Mouse (Mus musculus) C2C12 (cell line): ENCODE results near the gene Gm6871. TPM values are rescaled to one million over a fixed set of nuclear protein-coding genes. Genes with fewer than 3 reads are reported as not detected.

ENCODE experiments used
- H3K27me3 ChIP-seq: one replicate; pipeline ENCODE4 v1.6.1; 2011; ENCODE audit not compliant: control insufficient read depth, insufficient read depth, insufficient read length
- H3K36me3 ChIP-seq: one replicate; pipeline ENCODE4 v1.6.1; 2011; ENCODE audit not compliant: control insufficient read depth, insufficient read depth
- H3K4me3 ChIP-seq: one replicate; pipeline ENCODE4 v1.5.1; 2011; ENCODE audit warnings: mild to moderate bottlenecking, control low read depth; ENCODE audit not compliant: poor library complexity, insufficient read depth, severe bottlenecking
- H3K79me2 ChIP-seq: one replicate; pipeline ENCODE4 v1.6.1; 2011; ENCODE audit not compliant: control insufficient read depth, insufficient read depth
- H3K79me3 ChIP-seq: one replicate; pipeline ENCODE4 v1.6.1; 2011; ENCODE audit warnings: low read depth, control low read depth
- H3ac ChIP-seq: one replicate; pipeline ENCODE3; 2011; ENCODE audit warnings: low read depth; ENCODE audit not compliant: control insufficient read depth, insufficient read length
- CEBPB ChIP-seq: IDR thresholded peaks from one replicate; pipeline ENCODE4 v1.6.1; 2011; ENCODE audit warnings: low read depth, mild to moderate bottlenecking, control low read depth, moderate library complexity
- CTCF ChIP-seq: IDR thresholded peaks from one replicate; pipeline ENCODE4 v1.5.1; 2011; ENCODE audit not compliant: control insufficient read depth, insufficient read depth, insufficient read length
- FOSL1 ChIP-seq: IDR thresholded peaks from one replicate; pipeline ENCODE4 v1.8.0; 2011; ENCODE audit warnings: mild to moderate bottlenecking, low read length; ENCODE audit not compliant: poor library complexity, insufficient read depth, severe bottlenecking
- MAX ChIP-seq: IDR thresholded peaks from one replicate; pipeline ENCODE4 v1.6.1; 2011; ENCODE audit warnings: mild to moderate bottlenecking, control low read depth
- MYOD1 ChIP-seq: IDR thresholded peaks from one replicate; pipeline ENCODE4 v1.6.1; 2011; ENCODE audit warnings: low read depth; ENCODE audit not compliant: control insufficient read depth, insufficient read length
- MYOG ChIP-seq: IDR thresholded peaks from one replicate; pipeline ENCODE4 v1.6.1; 2011; ENCODE audit not compliant: control insufficient read depth, insufficient read length; ENCODE audit errors: extremely low read depth
- USF1 ChIP-seq: IDR thresholded peaks from one replicate; pipeline ENCODE4 v1.6.1; 2011; ENCODE audit warnings: low read depth, mild to moderate bottlenecking, control low read depth, moderate library complexity
- polyA plus RNA-seq: library from polyadenylated mRNA; unstranded; fragments of >200 nt; fragmentation: generic; extraction: Trizol; gene quantifications from one replicate; pipeline ENCODE4 v1.2.1, GENCODE M21; 2012; ENCODE audit warnings: missing spikeins

The Gm6871 gene
- polyA plus RNA-seq, 1 experiment, result 0.08 TPM

DNA sequence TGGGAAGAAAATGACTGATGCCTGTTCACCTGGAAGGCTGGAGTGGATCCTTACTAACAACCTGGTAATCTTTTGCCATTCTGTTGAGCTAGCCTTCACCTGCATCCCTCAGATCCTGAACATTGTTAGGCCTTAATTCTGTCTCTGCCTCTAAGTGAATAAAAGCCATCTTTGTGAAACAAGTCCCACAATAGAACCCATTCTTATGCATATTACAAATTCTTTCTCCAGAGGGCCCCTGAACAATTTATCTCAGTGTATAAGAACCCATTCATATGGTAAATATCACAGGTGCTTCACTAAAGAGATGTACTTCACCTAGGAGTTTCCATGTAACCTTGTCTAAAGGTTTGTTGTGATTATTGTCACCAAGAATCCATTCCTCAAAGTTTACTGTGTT, 8.6 kb upstream of the Gm6871 start:
- H3K4me3 ChIP-seq, result no peak overlapping the region
- TF ChIP-seq USF1 (no peak), CEBPB (no peak), MYOG (no peak), FOSL1 (no peak), CTCF (no peak), MAX (no peak), MYOD1 (no peak)
- H3K27me3 ChIP-seq, result no peaks in the 10 kb centered on the region
- H3K79me2 ChIP-seq, result no peaks in the 10 kb centered on the region
- H3ac ChIP-seq, result no peak overlapping the region
- no peaks in the 10 kb centered on the region for H3K79me3 ChIP-seq
- no peaks in the 10 kb centered on the region for H3K36me3 ChIP-seq

DNA sequence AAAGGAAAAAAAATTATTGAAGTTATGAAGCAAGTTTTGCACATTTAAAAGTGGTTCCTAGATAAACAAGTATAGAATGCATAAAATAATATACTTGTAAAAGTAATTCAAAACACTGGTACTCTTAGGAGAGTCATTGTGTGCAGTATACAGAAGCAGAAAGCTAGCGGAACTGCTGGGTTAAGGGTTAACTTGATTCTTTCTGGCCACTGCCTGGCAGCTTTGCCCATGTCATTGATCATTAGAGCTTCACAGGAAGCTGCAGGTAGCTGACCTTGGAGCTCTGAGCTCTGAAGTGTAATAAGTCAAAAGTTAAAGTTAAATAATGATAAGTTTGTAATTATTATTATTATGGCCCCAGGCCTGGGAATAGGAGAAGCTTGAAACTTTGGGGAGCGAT, 4.5 kb upstream of the Gm6871 start:
- TF ChIP-seq CTCF, result no peak
- no peak for TF ChIP-seq MAX
- no peak for TF ChIP-seq USF1
- TF ChIP-seq MYOG, result no peak
- no peak for TF ChIP-seq MYOD1
- no peak for TF ChIP-seq FOSL1
- TF ChIP-seq CEBPB, result no peak
- no peak overlapping the region for H3ac ChIP-seq
- no peak overlapping the region for H3K4me3 ChIP-seq
- H3K27me3 ChIP-seq, result no peaks in the 10 kb centered on the region
- H3K79me3 ChIP-seq, result no peaks in the 10 kb centered on the region
- no peaks in the 10 kb centered on the region for H3K36me3 ChIP-seq
- H3K79me2 ChIP-seq, result no peaks in the 10 kb centered on the region

DNA sequence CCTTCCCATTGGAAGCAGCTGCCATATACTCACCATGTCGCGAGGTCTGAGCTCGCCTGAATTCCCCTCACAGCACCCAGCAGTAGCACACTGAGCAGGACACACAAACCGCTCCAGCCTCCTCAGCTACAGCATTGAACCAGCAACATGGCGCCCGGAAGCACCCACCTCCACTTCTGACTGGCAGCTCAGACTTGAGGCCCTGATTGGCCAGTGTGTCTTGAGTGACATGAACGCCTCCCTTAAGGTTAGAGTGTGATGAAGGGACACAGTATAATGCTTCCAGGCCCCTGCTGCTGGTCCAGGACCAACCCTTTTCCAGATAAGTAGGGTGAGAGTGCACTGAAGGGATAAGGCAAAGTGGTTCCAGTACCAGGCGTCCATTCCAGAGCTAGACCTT, 12.8 kb downstream of the Gm6871 start:
- Histone ChIP-seq H3K79me3 (no peaks in the 10 kb centered on the region), H3K27me3 (no peaks in the 10 kb centered on the region), H3K79me2 (no peaks in the 10 kb centered on the region), H3K36me3 (no peaks in the 10 kb centered on the region), H3K4me3 (no peak overlapping the region), H3ac (no peak overlapping the region)
- TF ChIP-seq USF1 (no peak), CEBPB (no peak), FOSL1 (no peak), MYOG (no peak), MAX (no peak), CTCF (no peak), MYOD1 (no peak)

DNA sequence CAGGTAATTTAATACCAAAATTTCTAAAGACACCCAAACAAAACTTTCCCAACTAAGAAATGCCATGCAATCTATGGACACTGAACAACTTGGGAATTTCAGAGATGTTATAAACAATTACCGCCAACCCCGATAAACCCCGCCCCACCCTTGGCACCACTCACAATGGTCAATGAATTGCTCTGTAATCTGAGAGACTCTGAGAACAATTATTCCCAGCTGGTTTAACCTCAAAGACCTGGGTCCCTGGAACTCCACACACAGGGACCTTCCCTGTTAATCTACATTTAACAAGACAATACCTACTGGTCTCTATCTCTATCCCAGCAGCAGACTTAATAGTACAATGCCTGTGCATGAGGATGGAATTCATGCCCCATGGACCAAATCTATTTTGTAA, 60.8 kb downstream of the Gm6871 start:
- H3K27me3 ChIP-seq, result no peaks in the 10 kb centered on the region
- no peaks in the 10 kb centered on the region for H3K79me2 ChIP-seq
- H3K4me3 ChIP-seq, result no peak overlapping the region
- no peak for TF ChIP-seq USF1
- TF ChIP-seq MYOD1, result no peak
- no peak for TF ChIP-seq MAX
- no peak for TF ChIP-seq CTCF
- TF ChIP-seq CEBPB, result no peak
- no peak for TF ChIP-seq FOSL1
- no peak for TF ChIP-seq MYOG
- no peaks in the 10 kb centered on the region for H3K79me3 ChIP-seq
- no peaks in the 10 kb centered on the region for H3K36me3 ChIP-seq
- no peak overlapping the region for H3ac ChIP-seq

DNA sequence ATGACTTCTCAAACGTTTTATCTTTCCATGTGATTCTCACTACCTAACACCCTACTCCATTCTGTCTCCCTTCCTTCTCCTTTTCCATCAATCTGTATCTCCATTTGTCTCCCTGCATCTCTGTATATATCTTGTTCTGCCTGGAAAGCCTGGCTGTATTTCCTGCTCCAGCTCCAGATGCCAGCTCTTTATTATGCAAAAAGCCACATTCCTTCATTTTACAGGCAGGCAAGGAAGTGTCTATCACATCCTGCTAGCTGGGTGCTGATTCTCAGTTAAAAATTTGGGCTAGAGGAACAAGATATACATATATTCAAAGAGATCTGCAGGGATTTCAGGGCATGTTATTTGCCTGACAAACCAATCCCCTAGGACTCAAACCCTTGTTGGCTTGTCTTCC, 61.3 kb downstream of the Gm6871 start:
- no peaks in the 10 kb centered on the region for H3K36me3 ChIP-seq
- H3K79me2 ChIP-seq, result no peaks in the 10 kb centered on the region
- no peak overlapping the region for H3ac ChIP-seq
- no peak for TF ChIP-seq CEBPB
- no peak for TF ChIP-seq USF1
- no peak for TF ChIP-seq MYOD1
- no peak for TF ChIP-seq MYOG
- no peak for TF ChIP-seq CTCF
- TF ChIP-seq FOSL1, result no peak
- TF ChIP-seq MAX, result no peak
- H3K27me3 ChIP-seq, result no peaks in the 10 kb centered on the region
- no peaks in the 10 kb centered on the region for H3K79me3 ChIP-seq
- H3K4me3 ChIP-seq, result no peak overlapping the region

DNA sequence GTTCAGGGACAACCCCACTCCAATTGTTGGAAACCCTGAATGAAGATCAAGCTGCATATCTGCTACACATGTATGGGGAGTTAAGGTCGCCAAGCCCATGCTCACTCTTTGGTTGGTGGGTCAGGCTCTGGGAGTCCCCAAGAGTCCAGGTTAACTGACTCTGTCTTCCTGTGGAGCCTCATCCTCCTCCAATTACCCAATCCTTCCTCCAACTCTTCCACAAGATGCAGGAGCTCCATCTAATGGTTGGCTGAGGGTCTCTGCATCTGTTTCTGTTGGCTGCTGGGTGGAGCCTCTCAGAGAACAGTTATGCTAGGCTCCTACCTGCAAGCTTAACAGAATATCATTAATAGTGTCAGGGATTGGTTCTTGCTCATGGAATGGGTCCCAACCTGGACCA, 71.1 kb downstream of the Gm6871 start:
- TF ChIP-seq MYOD1 (no peak), FOSL1 (no peak), CTCF (no peak), USF1 (no peak), MYOG (no peak), MAX (no peak)
- Histone ChIP-seq H3ac (no peak overlapping the region), H3K79me2 (no peaks in the 10 kb centered on the region), H3K27me3 (no peaks in the 10 kb centered on the region), H3K79me3 (no peaks in the 10 kb centered on the region), H3K4me3 (no peak overlapping the region), H3K36me3 (no peaks in the 10 kb centered on the region)
